Mouse (Mus musculus): ENCODE data around the gene Fam69b. TPM values are rescaled to one million over a fixed set of nuclear protein-coding genes. Genes with fewer than 3 reads are reported as not detected.
A peak's percentile ranks its signal among the peaks of the same experiment; 100 is the strongest.
"Not testable (repeated sequence)": the region's sequence is repeated elsewhere in the genome, so short reads cannot be mapped to it uniquely, and the experiment has no call there.

Gene Fam69b
- total and polyA plus RNA-seq, 2 experiments from 2014 or later: 7.7 to 23.2 TPM

DNA sequence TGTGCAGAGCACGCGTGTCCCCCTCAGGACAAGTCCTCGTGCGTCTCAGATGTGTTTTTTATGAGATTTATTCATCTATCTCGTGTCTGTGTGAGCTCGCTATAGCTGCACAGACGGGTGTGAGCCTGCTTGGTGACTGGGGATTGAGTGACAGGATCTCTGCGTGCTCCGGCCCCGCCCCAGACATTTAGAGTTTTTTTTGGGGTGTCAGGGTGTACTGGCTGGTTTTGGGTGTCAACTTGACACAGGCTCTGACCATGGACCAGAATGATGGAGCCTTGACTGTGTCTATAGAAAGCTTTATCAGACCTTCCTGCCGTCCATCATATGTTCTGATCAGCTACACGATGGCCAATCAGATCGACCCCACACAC, 34.2 kb downstream of the Fam69b start:
- Histone ChIP-seq H3K27me3 (ENCODE audit: control insufficient read depth, insufficient read depth, low read length) (no peaks in the 10 kb centered on the region), H3K4me2 (ENCODE audit: low read depth, low read length) (no peak overlapping the region), H3K9me3 (replicated peaks; ENCODE audit: control insufficient read depth, low read length) (no peaks in the 10 kb centered on the region), H3K27ac (ENCODE audit: low read depth) (no peak overlapping the region), H3K4me3 (ENCODE audit: low read depth, low read length) (no peak overlapping the region), H3K36me3 (replicated peaks; ENCODE audit: control insufficient read depth, insufficient read depth, low read length) (no peaks in the 10 kb centered on the region), H3K9ac (replicated peaks; ENCODE audit: low read depth, low read length) (no peak overlapping the region), H3K4me1 (ENCODE audit: control insufficient read depth, insufficient read depth) (no peaks in the 10 kb centered on the region)
- no peak for ATAC-seq (ENCODE audit: insufficient read depth, low read depth)
- 70% methylated on average over 13 of the region's 13 CpGs for WGBS
- no peak for DNase-seq (ENCODE audit: low spot score)
- TF ChIP-seq CTCF (IDR thresholded peaks at IDR 0.05; ENCODE audit: low read depth): no peak
- TF ChIP-seq EP300 (IDR thresholded peaks at IDR 0.05; ENCODE audit: low read depth): no peak

DNA sequence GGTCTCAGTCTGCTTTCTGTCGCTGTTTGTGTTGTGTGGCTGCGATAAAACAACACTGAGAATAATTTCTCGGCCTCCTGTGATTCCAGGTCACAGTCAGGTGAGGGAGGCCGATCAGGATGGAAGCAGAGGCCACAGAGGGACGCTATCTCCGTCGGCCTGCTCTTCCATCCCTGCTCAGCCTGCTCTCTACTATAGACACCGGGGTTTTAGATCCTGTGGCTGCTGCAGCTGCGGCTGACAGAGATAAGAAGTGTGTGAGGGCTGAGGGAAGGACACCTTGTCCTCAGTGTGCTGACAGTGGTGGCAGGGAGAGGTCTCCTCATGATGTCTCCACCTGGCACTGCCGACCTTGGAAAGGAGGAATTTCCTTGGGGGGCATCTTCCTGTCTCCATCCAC, 34.9 kb downstream of the Fam69b start:
- H3K27ac ChIP-seq (ENCODE audit: low read depth): no peak overlapping the region
- WGBS: 40% methylated on average over 10 of the region's 10 CpGs
- H3K4me3 ChIP-seq (ENCODE audit: low read depth, low read length): no peak overlapping the region
- H3K27me3 ChIP-seq (ENCODE audit: control insufficient read depth, insufficient read depth, low read length): no peaks in the 10 kb centered on the region
- no peak for DNase-seq (ENCODE audit: low spot score)
- no peak overlapping the region for H3K4me2 ChIP-seq (ENCODE audit: low read depth, low read length)
- ATAC-seq (ENCODE audit: insufficient read depth, low read depth): no peak
- no peaks in the 10 kb centered on the region for H3K9me3 ChIP-seq (replicated peaks; ENCODE audit: control insufficient read depth, low read length)
- no peak for TF ChIP-seq CTCF (IDR thresholded peaks at IDR 0.05; ENCODE audit: low read depth)
- no peak for TF ChIP-seq EP300 (IDR thresholded peaks at IDR 0.05; ENCODE audit: low read depth)
- H3K36me3 ChIP-seq (replicated peaks; ENCODE audit: control insufficient read depth, insufficient read depth, low read length): no peaks in the 10 kb centered on the region
- no peaks in the 10 kb centered on the region for H3K4me1 ChIP-seq (ENCODE audit: control insufficient read depth, insufficient read depth)
- no peak overlapping the region for H3K9ac ChIP-seq (replicated peaks; ENCODE audit: low read depth, low read length)

DNA sequence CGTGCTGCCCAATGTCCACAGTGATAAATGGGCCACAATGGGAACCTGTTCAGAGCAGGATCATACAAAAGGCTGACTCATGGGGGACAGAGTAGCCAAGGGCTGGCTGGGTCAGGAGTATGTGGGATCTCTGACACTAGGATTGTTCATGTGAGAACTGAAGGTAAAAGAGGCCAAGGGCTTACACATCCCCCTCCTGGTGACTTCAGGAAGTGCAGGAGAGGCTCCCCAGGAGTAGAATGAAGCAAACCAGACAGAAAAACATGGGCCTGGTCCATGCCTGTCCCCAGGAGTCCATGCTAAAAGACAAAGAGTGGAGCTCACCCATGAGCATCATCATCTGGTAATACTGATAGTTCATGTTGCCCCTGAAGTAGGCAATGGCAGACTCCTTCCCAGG, 35.3 kb downstream of the Fam69b start:
- not testable (repeated sequence) for H3K36me3 ChIP-seq (replicated peaks; ENCODE audit: control insufficient read depth, insufficient read depth, low read length); H3K9ac ChIP-seq (replicated peaks; ENCODE audit: low read depth, low read length); H3K27me3 ChIP-seq (ENCODE audit: control insufficient read depth, insufficient read depth, low read length); H3K4me1 ChIP-seq (ENCODE audit: control insufficient read depth, insufficient read depth); H3K9me3 ChIP-seq (replicated peaks; ENCODE audit: control insufficient read depth, low read length); H3K27ac ChIP-seq (ENCODE audit: low read depth); H3K4me3 ChIP-seq (ENCODE audit: low read depth, low read length); H3K4me2 ChIP-seq (ENCODE audit: low read depth, low read length); ATAC-seq (ENCODE audit: insufficient read depth, low read depth)
- DNase-seq (ENCODE audit: low spot score): peak; percentile 30
- TF ChIP-seq CTCF (IDR thresholded peaks at IDR 0.05; ENCODE audit: low read depth): peak; percentile 56
- whole genome bisulfite sequencing: 68% methylated on average over 1 of the region's 1 CpGs

DNA sequence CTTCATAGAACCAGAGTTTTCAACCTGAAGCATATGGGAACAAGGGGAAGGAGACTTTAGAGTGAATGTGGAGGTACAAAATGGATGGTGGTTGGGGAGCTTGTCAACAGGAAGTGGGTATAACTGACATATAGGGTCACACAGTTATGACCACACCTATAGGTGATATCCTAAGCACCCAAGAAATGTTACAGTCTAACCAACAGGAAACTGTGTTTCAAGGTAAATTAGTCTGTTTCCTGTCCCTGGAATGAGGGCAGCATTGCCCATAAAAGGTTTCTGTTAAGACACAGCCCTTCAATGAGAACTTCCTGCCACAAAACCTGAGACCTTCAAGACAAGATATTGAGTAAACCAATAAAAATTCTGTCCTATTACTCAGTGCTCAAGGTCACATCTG, 40.5 kb downstream of the Fam69b start:
- no peak overlapping the region for H3K9ac ChIP-seq (replicated peaks; ENCODE audit: low read depth, low read length)
- H3K36me3 ChIP-seq (replicated peaks; ENCODE audit: control insufficient read depth, insufficient read depth, low read length): no peaks in the 10 kb centered on the region
- H3K4me1 ChIP-seq (ENCODE audit: control insufficient read depth, insufficient read depth): no peaks in the 10 kb centered on the region
- ATAC-seq (ENCODE audit: insufficient read depth, low read depth) (no peak), DNase-seq (ENCODE audit: low spot score) (no peak)
- H3K27me3 ChIP-seq (ENCODE audit: control insufficient read depth, insufficient read depth, low read length): no peaks in the 10 kb centered on the region
- no peak overlapping the region for H3K4me2 ChIP-seq (ENCODE audit: low read depth, low read length)
- no peak overlapping the region for H3K27ac ChIP-seq (ENCODE audit: low read depth)
- TF ChIP-seq CTCF (IDR thresholded peaks at IDR 0.05; ENCODE audit: low read depth) (no peak), EP300 (IDR thresholded peaks at IDR 0.05; ENCODE audit: low read depth) (no peak)
- no peak overlapping the region for H3K4me3 ChIP-seq (ENCODE audit: low read depth, low read length)
- no peaks in the 10 kb centered on the region for H3K9me3 ChIP-seq (replicated peaks; ENCODE audit: control insufficient read depth, low read length)

DNA sequence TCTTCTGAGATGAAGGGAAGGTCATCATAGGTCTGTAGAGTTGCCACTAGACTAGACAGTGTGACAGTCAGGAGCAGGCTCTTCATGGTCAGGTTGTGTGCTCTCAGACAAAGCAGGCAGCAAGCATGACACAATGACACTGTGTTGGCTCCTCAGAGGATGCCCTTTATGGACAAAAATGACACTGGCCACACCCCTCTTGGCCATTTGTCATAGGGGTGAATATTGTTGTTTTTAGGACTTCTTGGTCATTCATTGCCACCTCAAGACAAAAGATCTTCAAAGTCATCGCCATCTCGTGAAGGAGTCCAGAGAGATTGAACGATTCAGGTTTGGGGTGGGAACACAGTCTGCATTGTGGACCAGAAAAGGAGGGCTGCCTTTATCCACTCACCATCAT, 42.9 kb downstream of the Fam69b start, which contains the start of gene Lcn4:
TSS of gene Lcn4 (minus strand) at position 101 of the 400 bp plus-strand sequence.
- no peak for TF ChIP-seq CTCF (IDR thresholded peaks at IDR 0.05; ENCODE audit: low read depth)
- TF ChIP-seq EP300 (IDR thresholded peaks at IDR 0.05; ENCODE audit: low read depth): no peak
- Histone ChIP-seq H3K4me2 (ENCODE audit: low read depth, low read length) (no peak within 1 kb of the TSS), H3K27ac (ENCODE audit: low read depth) (no peak within 1 kb of the TSS), H3K36me3 (replicated peaks; ENCODE audit: control insufficient read depth, insufficient read depth, low read length) (no peaks in the 10 kb centered on the region), H3K4me1 (ENCODE audit: control insufficient read depth, insufficient read depth) (no peaks in the 10 kb centered on the region), H3K4me3 (ENCODE audit: low read depth, low read length) (no peak within 1 kb of the TSS), H3K9me3 (replicated peaks; ENCODE audit: control insufficient read depth, low read length) (no peaks in the 10 kb centered on the region), H3K9ac (replicated peaks; ENCODE audit: low read depth, low read length) (no peak within 1 kb of the TSS), H3K27me3 (ENCODE audit: control insufficient read depth, insufficient read depth, low read length) (no peaks in the 10 kb centered on the region)
- ATAC-seq (ENCODE audit: insufficient read depth, low read depth) (no peak), DNase-seq (ENCODE audit: low spot score) (no peak)
- 79% methylated on average over 3 of the region's 3 CpGs for WGBS

MicroRNAs encoded within 50 kb of the gene (microRNA counts, 519-probe panel; counts per million panel counts)
- microRNA mmu-miR-126-3p (10,488 counts per million, percentile 100 among the panel's probes with 10 or more counts), microRNA mmu-miR-126-5p (6,644 counts per million, percentile 81 among the panel's probes with 10 or more counts)

Small RNA genes within 50 kb of the gene (microRNA-seq; reads per million reads assigned to microRNA genes)
- gene Mir126a (0.54 reads per million), gene Mir126b (not detected)

Other genes with a start within 250 kb of the Fam69b start
- 9.6 and 24.1 TPM in 2 replicates for gene Snapc4, start 247.8 kb upstream of the Fam69b start, total RNA-seq (2014; rRNA removed; ENCODE audit: low replicate concordance)
- gene Snapc4, start 247.8 kb upstream of the Fam69b start, polyA plus RNA-seq (2015; fragmentation: Nextera tagmentation; extraction: Ambion mirVana): 7.8 and 8.1 TPM in 2 replicates
- 57.4 and 67.4 TPM in 2 replicates for gene Entr1, start 239.1 kb upstream of the Fam69b start, total RNA-seq (2014; rRNA removed; ENCODE audit: low replicate concordance)
- gene Entr1, start 239.1 kb upstream of the Fam69b start, polyA plus RNA-seq (2015; fragmentation: Nextera tagmentation; extraction: Ambion mirVana): 56.4 and 57.2 TPM in 2 replicates
- 52.5 and 102 TPM in 2 replicates for gene Pmpca, start 239.1 kb upstream of the Fam69b start, total RNA-seq (2014; rRNA removed; ENCODE audit: low replicate concordance)
- gene Pmpca, start 239.1 kb upstream of the Fam69b start, polyA plus RNA-seq (2015; fragmentation: Nextera tagmentation; extraction: Ambion mirVana): 91.1 and 99.2 TPM in 2 replicates
- gene Inpp5e, start 219.3 kb upstream of the Fam69b start, total RNA-seq (2014; rRNA removed; ENCODE audit: low replicate concordance): 16.7 and 22.0 TPM in 2 replicates
- 10.2 and 11.0 TPM in 2 replicates for gene Inpp5e, start 219.3 kb upstream of the Fam69b start, polyA plus RNA-seq (2015; fragmentation: Nextera tagmentation; extraction: Ambion mirVana)
- 48.3 and 49.0 TPM in 2 replicates for gene Sec16a, start 183.2 kb upstream of the Fam69b start, total RNA-seq (2014; rRNA removed; ENCODE audit: low replicate concordance)
- 7.1 and 7.5 TPM in 2 replicates for gene Sec16a, start 183.2 kb upstream of the Fam69b start, polyA plus RNA-seq (2015; fragmentation: Nextera tagmentation; extraction: Ambion mirVana)
- gene Notch1, start 111.8 kb upstream of the Fam69b start, total RNA-seq (2014; rRNA removed; ENCODE audit: low replicate concordance): 54.0 and 63.3 TPM in 2 replicates
- 4.9 and 5.7 TPM in 2 replicates for gene Notch1, start 111.8 kb upstream of the Fam69b start, polyA plus RNA-seq (2015; fragmentation: Nextera tagmentation; extraction: Ambion mirVana)
- gene Egfl7, start 48.4 kb upstream of the Fam69b start, total RNA-seq (2014; rRNA removed; ENCODE audit: low replicate concordance): 375 and 401 TPM in 2 replicates
- gene Egfl7, start 48.4 kb upstream of the Fam69b start, polyA plus RNA-seq (2015; fragmentation: Nextera tagmentation; extraction: Ambion mirVana): 158 and 159 TPM in 2 replicates
- not detected in 2 replicates for gene Gm20532, start 41.8 kb upstream of the Fam69b start, total RNA-seq (2014; rRNA removed; ENCODE audit: low replicate concordance)
- not detected in 2 replicates for gene Gm20532, start 41.8 kb upstream of the Fam69b start, polyA plus RNA-seq (2015; fragmentation: Nextera tagmentation; extraction: Ambion mirVana)
- 41.0 and 49.3 TPM in 2 replicates for gene Agpat2, start 24.0 kb upstream of the Fam69b start, total RNA-seq (2014; rRNA removed; ENCODE audit: low replicate concordance)
- gene Agpat2, start 24.0 kb upstream of the Fam69b start, polyA plus RNA-seq (2015; fragmentation: Nextera tagmentation; extraction: Ambion mirVana): 23.9 and 24.1 TPM in 2 replicates
- gene Lcn4, start 42.8 kb downstream of the Fam69b start, total RNA-seq (2014; rRNA removed; ENCODE audit: low replicate concordance): not detected in 2 replicates
- gene Lcn4, start 42.8 kb downstream of the Fam69b start, polyA plus RNA-seq (2015; fragmentation: Nextera tagmentation; extraction: Ambion mirVana): not detected in 2 replicates
- gene Abo, start 236.5 kb downstream of the Fam69b start, total RNA-seq (2014; rRNA removed; ENCODE audit: low replicate concordance): not detected in 2 replicates
- gene Abo, start 236.5 kb downstream of the Fam69b start, polyA plus RNA-seq (2015; fragmentation: Nextera tagmentation; extraction: Ambion mirVana): not detected in 2 replicates